ENCODE assay signal across 16 mouse cellular contexts in the genomic region with DNA sequence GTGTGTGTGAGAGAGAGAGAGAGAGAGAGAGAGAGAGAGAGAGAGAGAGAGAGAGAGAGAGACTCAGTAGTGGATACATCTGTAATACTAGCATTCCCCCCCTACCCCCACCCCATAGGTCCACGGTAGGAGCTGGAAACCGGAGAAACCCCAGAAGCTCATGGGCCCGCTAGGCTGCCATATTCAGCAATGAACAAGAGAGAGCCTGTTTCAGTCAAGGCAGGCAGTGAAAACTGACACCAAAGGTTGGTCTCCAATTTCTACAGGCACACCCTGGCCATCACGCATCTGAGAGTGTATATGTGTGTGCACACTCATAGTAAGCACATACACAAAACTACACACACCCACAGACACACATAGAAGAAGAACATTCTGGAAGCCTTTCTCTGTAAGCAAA.
"Had no signal": no experiment of that assay in that cellular context is flagged by ENCODE, and none has a peak within 500 bp of the region (broad histone marks: within the 10 kb centered on the region; RNA-seq: fewer than 3 reads in every experiment).

No protein-coding gene starts in this region.

- H3K27me3 ChIP-seq: liver, embryonic 13.5 days; lung, embryonic 15.5 days; midbrain, embryonic 12.5 days had no signal

- H3K4me1 ChIP-seq: liver, embryonic 13.5 days; lung, embryonic 15.5 days had no signal

- H3K4me2 ChIP-seq: liver, embryonic 13.5 days; lung, embryonic 15.5 days; midbrain, embryonic 12.5 days had no signal

- H3K36me3 ChIP-seq: liver, embryonic 13.5 days; lung, embryonic 15.5 days; midbrain, embryonic 12.5 days had no signal

- H3K4me3 ChIP-seq: liver, embryonic 13.5 days; lung, embryonic 15.5 days; midbrain, embryonic 12.5 days had no signal

- ATAC-seq: liver, postnatal 0 days; midbrain, embryonic 16.5 days had no signal

- DNase-seq: kidney, adult 9 months; kidney, postnatal 36 days; layer of hippocampus, adult 9-11 months; layer of hippocampus, postnatal 36 days; liver; liver, embryonic 13.5 days; liver, postnatal 0 days; lung, postnatal 14 days; right cerebral cortex, adult 18-20 months; right cerebral cortex, postnatal 25 days; thymus, postnatal 4 days had no signal

- H3K9me3 ChIP-seq: liver, embryonic 13.5 days; lung, embryonic 15.5 days; midbrain, embryonic 12.5 days had no signal

- H3K9ac ChIP-seq: liver, embryonic 13.5 days; liver, postnatal 0 days; lung, embryonic 15.5 days; midbrain, embryonic 12.5 days had no signal

- H3K27ac ChIP-seq: kidney, postnatal 0 days; liver, embryonic 13.5 days; lung, embryonic 15.5 days; stomach, postnatal 0 days had no signal
